Mouse (Mus musculus) kidney, postnatal 14 days (tissue): ENCODE data around the gene Gm42791.

ENCODE experiments used
- DNase-seq: peaks from one replicate; pipeline ENCODE4 v3.0.0; 2022; ENCODE audit warnings: mixed read lengths

Gene Gm42791

GRCm38 (mm10) chr5:148863409-148863808 lies 131.5 kb downstream of the Gm42791 start:
- DNase-seq = no peak

DNA sequence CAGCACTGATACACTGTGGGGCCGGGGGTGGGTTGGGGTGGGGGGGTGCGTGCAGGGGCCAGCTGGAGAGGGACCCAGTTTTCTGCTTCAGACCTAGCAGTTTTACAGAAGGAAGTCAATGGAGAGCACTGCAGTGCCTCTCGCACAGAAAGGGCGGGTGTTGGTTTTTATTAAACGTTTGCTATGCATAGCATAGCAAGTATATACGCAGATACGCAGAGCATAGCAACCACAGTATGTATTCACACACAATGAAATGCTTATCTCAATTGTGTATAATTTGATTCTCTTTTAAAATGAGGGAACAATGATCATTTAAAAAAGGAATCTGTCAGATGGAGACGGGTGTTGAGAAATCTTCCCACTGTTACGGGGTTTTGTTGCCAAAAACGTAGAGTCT lies 132.1 kb downstream of the Gm42791 start:
- DNase-seq = no peak

GRCm38 (mm10) chr5:148862136-148862535 lies 132.8 kb downstream of the Gm42791 start:
- no peak for DNase-seq

DNA sequence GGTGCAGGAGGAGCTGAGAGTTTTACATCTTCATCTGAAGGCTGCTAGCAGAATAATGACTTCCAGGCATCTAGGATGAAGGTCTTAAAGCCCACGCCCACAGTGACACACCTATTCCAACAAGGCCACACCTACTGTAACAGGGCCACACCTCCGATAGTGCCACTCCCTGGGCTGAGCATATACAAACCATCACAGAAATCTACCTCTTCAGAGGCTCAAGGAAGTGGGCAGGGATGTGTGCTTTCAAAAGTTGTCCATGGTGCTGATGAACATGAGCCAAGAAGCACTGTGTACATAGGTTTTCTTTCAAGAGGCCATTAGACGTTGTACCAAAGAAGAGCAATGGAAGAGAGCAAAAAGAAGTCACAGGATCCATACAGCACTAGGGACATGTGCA lies 137.4 kb downstream of the Gm42791 start:
- DNase-seq = no peak

DNA sequence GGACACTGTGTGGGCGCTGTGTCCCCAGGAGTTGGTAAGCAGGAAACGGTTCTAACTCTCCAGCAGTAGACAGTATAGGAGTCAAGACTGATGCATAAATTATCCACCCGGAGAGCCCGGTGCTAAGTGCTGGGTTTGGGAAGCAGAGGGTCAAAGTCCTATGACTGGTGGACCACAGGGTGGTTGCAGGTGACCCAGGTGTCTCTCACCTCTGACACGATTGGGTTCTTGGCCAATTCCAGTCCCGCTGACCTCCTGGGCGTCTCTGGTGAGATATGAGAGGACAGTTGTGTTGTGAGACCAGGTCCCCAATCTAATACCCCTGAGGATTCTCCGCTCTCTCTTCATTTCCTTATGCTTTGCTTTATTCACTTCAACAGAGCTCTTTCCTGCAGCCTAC lies 139.9 kb downstream of the Gm42791 start:
- DNase-seq = no peak

- no peak for DNase-seq
These were observed 140.8 kb downstream of the Gm42791 start for GRCm38 (mm10) chr5:148854166-148854565.

- DNase-seq = no peak
These were observed 145.4 kb downstream of the Gm42791 start for GRCm38 (mm10) chr5:148849516-148849915.

DNA sequence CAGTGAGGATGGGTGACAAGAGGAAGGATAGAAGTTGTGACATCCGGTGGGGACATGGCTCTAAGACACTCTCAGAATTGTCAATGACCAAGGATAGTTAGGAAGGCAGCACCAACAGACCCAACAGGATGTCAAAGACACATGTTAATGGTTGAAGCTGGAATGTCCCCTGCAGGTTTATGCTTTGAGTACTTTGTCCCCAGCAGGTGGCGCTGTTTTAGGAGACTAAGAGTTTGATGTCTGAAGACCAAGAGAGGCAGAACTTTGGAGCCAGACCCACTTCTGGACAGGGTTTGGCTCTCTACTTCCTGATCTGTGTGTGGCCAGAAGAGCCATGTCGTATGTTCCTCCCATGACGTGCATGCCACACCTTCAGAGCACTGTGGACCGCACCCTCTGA lies 147.9 kb downstream of the Gm42791 start:
- no peak for DNase-seq
